Mouse (Mus musculus): ENCODE data around the gene Boll. TPM values are rescaled to one million over a fixed set of nuclear protein-coding genes. Genes with fewer than 3 reads are reported as not detected.

The Boll gene
- 0.23 TPM in 1 of 2 replicates, not detected in the other for polyA plus RNA-seq (2014; fragmentation: Nextera tagmentation; extraction: Ambion mirVana)

GRCm38 (mm10) chr1:55363044-55363565, at the start of gene Boll:
Gene Boll, minus strand, starts transcription at chr1:55363469.
- Histone ChIP-seq H3K9me3 (replicated peaks; ENCODE audit: control insufficient read depth, low read length) (peaks cover 5% of the 10 kb centered on the region; the same call in 1 of the 2 replicates), H3K36me3 (ENCODE audit: control insufficient read depth, insufficient read depth, low read length) (no peaks in the 10 kb centered on the region), H3K4me2 (ENCODE audit: low read length) (peak within 1 kb of the TSS; percentile 59), H3K27me3 (replicated peaks; ENCODE audit: control insufficient read depth, insufficient read depth, low read length) (peaks cover 8% of the 10 kb centered on the region; the same call in 1 of the 2 replicates), H3K27ac (ENCODE audit: low read depth, low read length) (no peak within 1 kb of the TSS), H3K9ac (ENCODE audit: low read length) (no peak within 1 kb of the TSS), H3K4me1 (ENCODE audit: control insufficient read depth, insufficient read depth, low read length) (0 out of 2 replicates have a peak, but pooled peaks cover 2% of the 10 kb centered on the region), H3K4me3 (ENCODE audit: low read depth, low read length) (peak within 1 kb of the TSS; percentile 46)
- 13% methylated on average over 64 of the region's 68 CpGs for WGBS
- ATAC-seq (peak; percentile 92), DNase-seq (ENCODE audit: low spot score) (peak; percentile 72)

- Histone ChIP-seq H3K9ac (ENCODE audit: low read length) (no peak overlapping the region), H3K36me3 (ENCODE audit: control insufficient read depth, insufficient read depth, low read length) (no peaks in the 10 kb centered on the region)
- WGBS = 46% methylated on average over 6 of the region's 6 CpGs
Measured at GRCm38 (mm10) chr1:55412569-55412968, 49.3 kb upstream of the Boll start.

GRCm38 (mm10) chr1:55411079-55411478, 47.8 kb upstream of the Boll start:
- Histone ChIP-seq H3K27ac (ENCODE audit: low read depth, low read length) (no peak overlapping the region), H3K4me1 (ENCODE audit: control insufficient read depth, insufficient read depth, low read length) (peaks cover 3% of the 10 kb centered on the region; the same call in 1 of the 2 replicates), H3K4me3 (ENCODE audit: low read depth, low read length) (no peak overlapping the region), H3K9me3 (replicated peaks; ENCODE audit: control insufficient read depth, low read length) (no peaks in the 10 kb centered on the region), H3K36me3 (ENCODE audit: control insufficient read depth, insufficient read depth, low read length) (no peaks in the 10 kb centered on the region), H3K4me2 (ENCODE audit: low read length) (no peak overlapping the region), H3K9ac (ENCODE audit: low read length) (no peak overlapping the region), H3K27me3 (replicated peaks; ENCODE audit: control insufficient read depth, insufficient read depth, low read length) (no peaks in the 10 kb centered on the region)
- DNase-seq (ENCODE audit: low spot score) (no peak), ATAC-seq (no peak)
- WGBS = 86% methylated on average over 2 of the region's 2 CpGs

More at GRCm38 (mm10) chr1:55412569-55412968, 49.3 kb upstream of the Boll start:
- no peak overlapping the region for H3K27ac ChIP-seq (ENCODE audit: low read depth, low read length)
- H3K27me3 ChIP-seq (replicated peaks; ENCODE audit: control insufficient read depth, insufficient read depth, low read length) = no peaks in the 10 kb centered on the region
- ATAC-seq (no peak), DNase-seq (ENCODE audit: low spot score) (no peak)
- no peaks in the 10 kb centered on the region for H3K9me3 ChIP-seq (replicated peaks; ENCODE audit: control insufficient read depth, low read length)
- H3K4me1 ChIP-seq (ENCODE audit: control insufficient read depth, insufficient read depth, low read length) = no peaks in the 10 kb centered on the region; the same call in 1 of the 2 replicates
- H3K4me3 ChIP-seq (ENCODE audit: low read depth, low read length) = no peak overlapping the region
- no peak overlapping the region for H3K4me2 ChIP-seq (ENCODE audit: low read length)

DNA sequence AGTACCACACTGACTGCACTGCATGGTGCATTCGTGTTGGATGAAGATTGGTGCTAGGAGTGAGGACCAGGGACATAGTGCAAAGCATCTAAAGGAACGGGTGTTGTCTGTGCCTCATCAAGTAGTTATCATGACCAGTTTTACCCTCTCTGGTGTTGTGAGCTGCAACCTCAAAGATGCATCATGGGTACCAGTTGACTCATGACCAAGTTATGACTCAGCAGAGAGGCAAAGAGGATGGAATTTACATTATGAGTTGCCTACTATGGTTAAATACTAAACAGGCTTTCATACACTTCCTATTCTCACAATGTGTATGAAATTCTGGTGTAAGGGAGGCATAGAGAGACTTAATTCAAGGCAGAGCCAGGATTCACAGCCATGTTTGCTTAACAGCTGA, 47.4 kb upstream of the Boll start:
- no peak for DNase-seq (ENCODE audit: low spot score)

DNA sequence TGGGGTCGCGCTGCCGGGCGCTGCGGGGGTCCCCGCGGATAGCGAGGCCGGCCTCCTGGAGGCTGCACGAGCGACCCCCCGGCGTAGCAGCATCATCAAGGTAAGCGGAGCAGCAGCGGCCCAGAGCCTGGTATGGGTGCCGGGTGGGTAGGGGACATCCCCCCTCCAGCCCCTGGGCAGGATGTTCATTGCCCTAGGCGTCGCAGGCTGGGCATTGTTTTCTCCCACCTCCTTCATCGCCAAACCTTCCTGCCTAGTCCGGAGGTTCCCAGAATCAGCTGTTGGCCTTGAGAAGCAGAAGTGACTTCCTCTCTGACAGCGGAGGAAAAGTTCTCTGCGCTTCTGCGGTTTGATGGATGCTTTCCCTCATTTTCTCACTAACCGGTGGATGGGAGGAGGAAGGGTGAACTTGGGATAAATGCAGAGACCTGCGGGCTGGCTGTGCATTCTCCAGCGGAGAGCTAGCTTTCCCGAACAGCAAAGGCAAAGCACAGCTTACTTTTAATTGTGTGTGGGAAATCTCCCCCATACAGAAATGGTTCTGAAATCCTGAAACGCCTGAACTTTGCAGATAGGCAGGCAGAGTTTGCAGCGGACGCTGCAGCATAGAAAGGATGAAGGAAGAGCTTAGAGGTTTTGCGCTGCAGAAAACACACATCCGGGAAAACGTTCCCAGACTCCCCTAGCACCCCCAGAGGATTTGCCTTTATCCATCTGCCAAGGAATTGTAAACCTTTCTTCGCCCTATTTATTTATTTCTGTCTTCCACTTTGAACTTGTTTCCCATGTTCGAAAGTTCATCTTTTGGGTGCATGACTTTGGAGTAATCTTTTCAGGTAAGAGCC, 43.5 kb upstream of the Boll start:
- Histone ChIP-seq H3K27me3 (replicated peaks; ENCODE audit: control insufficient read depth, insufficient read depth, low read length) (no peaks in the 10 kb centered on the region; the same call in 1 of the 2 replicates), H3K4me2 (ENCODE audit: low read length) (peak overlapping the region; percentile 94), H3K4me3 (ENCODE audit: low read depth, low read length) (peak overlapping the region; percentile 86), H3K27ac (ENCODE audit: low read depth, low read length) (peak overlapping the region; percentile 86), H3K36me3 (ENCODE audit: control insufficient read depth, insufficient read depth, low read length) (no peaks in the 10 kb centered on the region), H3K9ac (ENCODE audit: low read length) (peak overlapping the region; percentile 82), H3K9me3 (replicated peaks; ENCODE audit: control insufficient read depth, low read length) (no peaks in the 10 kb centered on the region), H3K4me1 (ENCODE audit: control insufficient read depth, insufficient read depth, low read length) (peaks cover 3% of the 10 kb centered on the region; the same call in 1 of the 2 replicates)
- peak; percentile 55 for DNase-seq (ENCODE audit: low spot score)
- 3% methylated on average over 35 of the region's 35 CpGs for WGBS
- peak; percentile 10; the same call in 1 of the 2 replicates for ATAC-seq

More for the DNA sequence above, 47.4 kb upstream of the Boll start:
- H3K4me1 ChIP-seq (ENCODE audit: control insufficient read depth, insufficient read depth, low read length) = peaks cover 3% of the 10 kb centered on the region; the same call in 1 of the 2 replicates
- no peak overlapping the region for H3K27ac ChIP-seq (ENCODE audit: low read depth, low read length)
- no peak overlapping the region for H3K9ac ChIP-seq (ENCODE audit: low read length)
- no peak for ATAC-seq
- H3K4me3 ChIP-seq (ENCODE audit: low read depth, low read length) = no peak overlapping the region
- no peak overlapping the region for H3K4me2 ChIP-seq (ENCODE audit: low read length)
- no peaks in the 10 kb centered on the region for H3K36me3 ChIP-seq (ENCODE audit: control insufficient read depth, insufficient read depth, low read length)
- WGBS = 84% methylated on average over 2 of the region's 2 CpGs
- no peaks in the 10 kb centered on the region for H3K9me3 ChIP-seq (replicated peaks; ENCODE audit: control insufficient read depth, low read length)
- no peaks in the 10 kb centered on the region for H3K27me3 ChIP-seq (replicated peaks; ENCODE audit: control insufficient read depth, insufficient read depth, low read length)

- Histone ChIP-seq H3K36me3 (ENCODE audit: control insufficient read depth, insufficient read depth, low read length) (no peaks in the 10 kb centered on the region), H3K9ac (ENCODE audit: low read length) (peak overlapping the region; percentile 82), H3K9me3 (replicated peaks; ENCODE audit: control insufficient read depth, low read length) (no peaks in the 10 kb centered on the region), H3K4me1 (ENCODE audit: control insufficient read depth, insufficient read depth, low read length) (peaks cover 3% of the 10 kb centered on the region; the same call in 1 of the 2 replicates), H3K27ac (ENCODE audit: low read depth, low read length) (peak overlapping the region; percentile 86), H3K4me3 (ENCODE audit: low read depth, low read length) (peak overlapping the region; percentile 86), H3K27me3 (replicated peaks; ENCODE audit: control insufficient read depth, insufficient read depth, low read length) (no peaks in the 10 kb centered on the region; the same call in 1 of the 2 replicates), H3K4me2 (ENCODE audit: low read length) (peak overlapping the region; percentile 94)
- DNase-seq (ENCODE audit: low spot score) (no peak), ATAC-seq (peak; percentile 69)
- under 1% methylated on average over 41 of the region's 42 CpGs for WGBS
Measured at GRCm38 (mm10) chr1:55406023-55406413, 42.7 kb upstream of the Boll start.

DNA sequence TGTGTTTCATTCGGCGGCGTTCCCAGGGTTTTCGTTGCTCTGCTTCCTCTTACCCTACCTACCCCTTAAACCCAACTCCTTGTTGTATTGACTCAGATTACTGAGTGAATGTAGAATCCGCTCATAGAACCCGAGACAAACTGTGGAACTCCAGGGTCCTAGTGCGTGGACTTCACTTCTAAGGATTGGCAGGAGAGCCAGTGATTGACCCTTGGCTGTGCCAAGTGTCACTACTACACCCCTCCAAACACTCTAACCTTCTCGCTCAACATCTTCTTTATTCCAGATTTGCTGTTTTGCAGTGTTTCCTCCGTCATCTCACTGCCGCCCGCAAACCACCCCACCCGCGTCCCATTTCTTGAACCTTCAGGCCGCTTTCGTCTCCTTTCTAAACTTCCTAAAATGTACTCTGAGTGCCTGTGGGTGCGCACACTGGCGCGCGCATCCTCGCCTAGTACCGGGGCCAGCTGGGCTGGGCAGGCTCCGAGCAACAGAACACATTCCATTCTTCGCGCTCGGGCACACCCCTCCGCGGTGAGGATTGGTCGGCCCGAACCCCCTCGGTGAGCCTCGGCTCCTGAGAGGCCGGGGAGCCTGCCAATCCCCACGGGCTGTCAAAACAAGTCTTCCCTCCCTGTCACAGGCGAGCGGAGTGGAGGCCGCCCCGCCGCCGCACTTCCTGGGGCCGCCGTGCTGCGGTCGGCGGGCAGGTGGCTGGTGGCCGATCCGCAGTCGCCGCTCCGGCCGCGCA, 42.2 kb upstream of the Boll start, which contains the start of gene Plcl1:
Plcl1 (plus strand) TSS at position 650 of the 751 bp plus-strand sequence.
- ATAC-seq = peak; percentile 99
- 2% methylated on average over 50 of the region's 51 CpGs for WGBS

DNA sequence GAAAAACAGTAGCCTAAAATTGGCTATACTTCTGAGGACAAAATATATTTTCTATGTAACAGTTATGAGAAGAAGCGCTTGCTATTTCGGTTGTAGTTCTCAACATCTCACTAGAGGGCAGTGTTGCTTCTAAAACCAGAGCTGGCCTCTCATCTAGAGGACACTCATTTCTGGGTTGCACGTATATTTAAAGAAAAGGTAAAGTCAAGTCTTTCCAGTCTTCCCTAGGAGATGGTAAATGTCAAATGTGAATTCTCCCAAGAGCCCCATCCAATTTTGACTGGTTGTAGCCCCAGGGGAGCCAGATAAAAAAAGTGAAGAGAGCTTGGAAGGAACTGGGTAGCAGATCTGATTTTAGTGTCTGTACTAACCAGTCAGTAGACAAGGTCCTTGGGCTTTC, 41.2 kb upstream of the Boll start:
- no peaks in the 10 kb centered on the region for H3K9me3 ChIP-seq (replicated peaks; ENCODE audit: control insufficient read depth, low read length)
- 1% methylated on average over 3 of the region's 3 CpGs for WGBS
- no peaks in the 10 kb centered on the region for H3K36me3 ChIP-seq (ENCODE audit: control insufficient read depth, insufficient read depth, low read length)
- H3K27me3 ChIP-seq (replicated peaks; ENCODE audit: control insufficient read depth, insufficient read depth, low read length) = no peaks in the 10 kb centered on the region; the same call in 1 of the 2 replicates
- H3K4me3 ChIP-seq (ENCODE audit: low read depth, low read length) = no peak overlapping the region
- peaks cover 3% of the 10 kb centered on the region; the same call in 1 of the 2 replicates for H3K4me1 ChIP-seq (ENCODE audit: control insufficient read depth, insufficient read depth, low read length)
- DNase-seq (ENCODE audit: low spot score) (peak; percentile 89), ATAC-seq (no peak)
- no peak overlapping the region for H3K4me2 ChIP-seq (ENCODE audit: low read length)
- no peak overlapping the region for H3K27ac ChIP-seq (ENCODE audit: low read depth, low read length)
- H3K9ac ChIP-seq (ENCODE audit: low read length) = no peak overlapping the region

More for the DNA sequence above, 42.2 kb upstream of the Boll start, which contains the start of gene Plcl1:
- peak; percentile 98 for DNase-seq (ENCODE audit: low spot score)
- H3K9ac ChIP-seq (ENCODE audit: low read length) = peak within 1 kb of the TSS; percentile 82
- H3K4me1 ChIP-seq (ENCODE audit: control insufficient read depth, insufficient read depth, low read length) = peaks cover 3% of the 10 kb centered on the region; the same call in 1 of the 2 replicates
- peak within 1 kb of the TSS; percentile 94 for H3K4me2 ChIP-seq (ENCODE audit: low read length)
- H3K27ac ChIP-seq (ENCODE audit: low read depth, low read length) = peak within 1 kb of the TSS; percentile 86
- no peaks in the 10 kb centered on the region; the same call in 1 of the 2 replicates for H3K27me3 ChIP-seq (replicated peaks; ENCODE audit: control insufficient read depth, insufficient read depth, low read length)
- no peaks in the 10 kb centered on the region for H3K9me3 ChIP-seq (replicated peaks; ENCODE audit: control insufficient read depth, low read length)
- H3K4me3 ChIP-seq (ENCODE audit: low read depth, low read length) = peak within 1 kb of the TSS; percentile 86
- H3K36me3 ChIP-seq (ENCODE audit: control insufficient read depth, insufficient read depth, low read length) = no peaks in the 10 kb centered on the region

Measured in forebrain, embryonic 14.5 days (tissue).